Mouse (Mus musculus): ENCODE results near the gene Vmn1r185. TPM values are rescaled to one million over a fixed set of nuclear protein-coding genes. Genes with fewer than 3 reads are reported as not detected.
"Not testable (repeated sequence)": the region's sequence is repeated elsewhere in the genome, so short reads cannot be mapped to it uniquely, and the experiment has no call there.

The Vmn1r185 gene
- not detected in 2 replicates for polyA plus RNA-seq (2015; fragmentation: Nextera tagmentation; extraction: Ambion mirVana)

- not testable (repeated sequence) for H3K27ac ChIP-seq; H3K4me3 ChIP-seq; H3K9me3 ChIP-seq (replicated peaks); H3K4me1 ChIP-seq; ATAC-seq; H3K27me3 ChIP-seq; H3K36me3 ChIP-seq (ENCODE audit: poor library complexity, severe bottlenecking); H3K9ac ChIP-seq; H3K4me2 ChIP-seq
- 76% methylated on average over 1 of the region's 1 CpGs for WGBS
Measured at GRCm38 (mm10) chr7:26618364-26618763, at the start of gene Vmn1r185. Gene Vmn1r185 (minus strand): TSS chr7:26618464.

GRCm38 (mm10) chr7:26667466-26667865 is 49.2 kb upstream of the Vmn1r185 start:
- WGBS: 22% methylated on average over 2 of the region's 2 CpGs
- H3K36me3 ChIP-seq (ENCODE audit: poor library complexity, severe bottlenecking); H3K9ac ChIP-seq; H3K4me3 ChIP-seq; H3K4me1 ChIP-seq; H3K4me2 ChIP-seq; H3K27ac ChIP-seq; H3K27me3 ChIP-seq; ATAC-seq: not testable (repeated sequence)
- peaks cover 11% of the 10 kb centered on the region; the same call in 1 of the 2 replicates for H3K9me3 ChIP-seq (replicated peaks)

DNA sequence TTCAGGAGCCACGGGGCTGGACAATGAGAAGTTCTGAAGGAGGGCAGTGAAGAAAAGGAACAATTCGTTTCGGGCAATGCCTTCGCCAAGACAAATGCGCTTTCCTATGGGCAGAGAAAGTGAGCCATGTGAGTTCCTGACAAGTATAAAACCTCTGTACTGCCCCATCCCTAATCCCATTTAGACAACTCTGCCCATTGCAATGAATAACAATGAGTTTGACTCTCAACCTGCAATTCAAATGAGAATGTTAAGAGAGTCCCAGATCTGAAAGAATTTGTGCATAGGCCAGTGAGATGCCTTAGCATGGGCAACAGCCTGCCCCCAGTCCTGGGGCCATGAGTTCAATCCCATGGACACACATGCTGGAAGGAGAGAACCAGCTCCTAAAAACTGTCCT is 47.7 kb upstream of the Vmn1r185 start:
- no peaks in the 10 kb centered on the region for H3K4me1 ChIP-seq
- H3K4me3 ChIP-seq: no peak overlapping the region
- H3K36me3 ChIP-seq (ENCODE audit: poor library complexity, severe bottlenecking): no peaks in the 10 kb centered on the region
- no peak overlapping the region for H3K9ac ChIP-seq
- H3K9me3 ChIP-seq (replicated peaks): peaks cover 23% of the 10 kb centered on the region
- H3K27ac ChIP-seq: no peak overlapping the region
- no peaks in the 10 kb centered on the region for H3K27me3 ChIP-seq
- 76% methylated on average over 5 of the region's 5 CpGs for WGBS
- no peak for ATAC-seq
- no peak overlapping the region for H3K4me2 ChIP-seq

DNA sequence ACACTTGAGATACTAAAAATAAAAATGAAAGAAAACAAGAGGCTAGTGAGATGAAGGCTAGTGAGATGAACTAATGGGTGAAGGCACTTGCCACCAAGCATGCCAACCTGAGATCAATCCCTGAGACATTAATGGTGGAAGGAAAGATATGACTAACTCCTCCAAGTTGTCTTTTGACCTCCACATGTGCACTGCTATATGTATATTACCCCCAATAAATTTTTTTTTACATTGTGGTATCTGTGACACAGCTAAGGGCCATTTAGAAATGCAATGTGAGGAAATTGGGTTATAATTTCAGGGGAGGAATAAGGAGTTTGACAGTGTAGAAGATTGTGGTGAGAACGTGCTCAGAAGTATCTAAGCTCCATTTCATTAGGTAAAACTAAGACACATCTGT is 28.5 kb downstream of the Vmn1r185 start:
- WGBS: 81% methylated on average over 1 of the region's 1 CpGs
- Histone ChIP-seq H3K4me2 (no peak overlapping the region), H3K27ac (no peak overlapping the region), H3K27me3 (no peaks in the 10 kb centered on the region), H3K9me3 (replicated peaks) (no peaks in the 10 kb centered on the region), H3K4me3 (no peak overlapping the region), H3K9ac (no peak overlapping the region), H3K36me3 (ENCODE audit: poor library complexity, severe bottlenecking) (no peaks in the 10 kb centered on the region), H3K4me1 (no peaks in the 10 kb centered on the region)
- no peak for ATAC-seq

DNA sequence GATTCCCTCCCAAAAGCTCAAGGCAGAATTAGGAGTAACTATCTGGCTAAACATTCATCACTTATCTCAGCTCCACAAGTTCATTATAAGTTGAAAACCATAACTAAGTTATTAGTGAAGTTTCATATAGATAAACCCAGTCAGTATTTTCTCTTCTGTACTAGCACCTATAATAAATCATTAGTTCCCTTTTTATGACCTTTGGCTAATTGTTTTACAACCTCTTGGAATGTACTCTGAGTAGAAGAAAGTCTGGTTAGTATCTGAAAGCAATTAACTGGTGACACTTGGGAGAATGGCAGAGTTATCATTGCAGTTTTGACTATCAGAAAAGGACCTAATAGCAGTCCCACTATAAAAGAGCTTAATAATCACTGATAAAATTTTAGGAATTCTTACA is 29.2 kb downstream of the Vmn1r185 start:
- no peak overlapping the region for H3K4me3 ChIP-seq
- no peak overlapping the region for H3K9ac ChIP-seq
- no peak for ATAC-seq
- no peak overlapping the region for H3K4me2 ChIP-seq
- no peak overlapping the region for H3K27ac ChIP-seq
- no peaks in the 10 kb centered on the region for H3K9me3 ChIP-seq (replicated peaks)
- H3K27me3 ChIP-seq: no peaks in the 10 kb centered on the region
- H3K4me1 ChIP-seq: no peaks in the 10 kb centered on the region
- H3K36me3 ChIP-seq (ENCODE audit: poor library complexity, severe bottlenecking): no peaks in the 10 kb centered on the region

Other genes starting within 250 kb of the Vmn1r185 start
- not detected in 2 replicates for gene Nlrp9c, start 214.8 kb downstream of the Vmn1r185 start, polyA plus RNA-seq (2015; fragmentation: Nextera tagmentation; extraction: Ambion mirVana)
- not detected in 2 replicates for gene Nlrp4a, start 183.4 kb downstream of the Vmn1r185 start, polyA plus RNA-seq (2015; fragmentation: Nextera tagmentation; extraction: Ambion mirVana)
- gene Nlrp9a, start 83.4 kb downstream of the Vmn1r185 start, polyA plus RNA-seq (2015; fragmentation: Nextera tagmentation; extraction: Ambion mirVana): not detected in 2 replicates
- gene Cyp2b23, start 68.0 kb upstream of the Vmn1r185 start, polyA plus RNA-seq (2015; fragmentation: Nextera tagmentation; extraction: Ambion mirVana): not detected in 2 replicates
- 0.15 and 0.18 TPM in 2 replicates for gene Cyp2b19, start 138.7 kb upstream of the Vmn1r185 start, polyA plus RNA-seq (2015; fragmentation: Nextera tagmentation; extraction: Ambion mirVana)
- not detected in 2 replicates for gene Cyp2g1, start 190.4 kb upstream of the Vmn1r185 start, polyA plus RNA-seq (2015; fragmentation: Nextera tagmentation; extraction: Ambion mirVana)
- gene Cyp2a5, start 216.8 kb upstream of the Vmn1r185 start, polyA plus RNA-seq (2015; fragmentation: Nextera tagmentation; extraction: Ambion mirVana): 0.16 TPM in 1 of 2 replicates, not detected in the other

Data from forebrain, embryonic 13.5 days (tissue).